Mouse (Mus musculus) limb, embryonic 14.5 days (tissue): ENCODE data around the gene Chil1. TPM values are rescaled to one million over a fixed set of nuclear protein-coding genes. Genes with fewer than 3 reads are reported as not detected.

Experiments used
- ATAC-seq: fragments of 200-750 bp; cut with Nextera tagmentation; 2 replicates; pipeline ENCODE4 v1.8.0; 2017; ENCODE audit warnings: low read depth, moderate number of reproducible peaks, moderate TSS enrichment; ENCODE audit not compliant: low FRiP score
- DNase-seq: peaks from one replicate; pipeline ENCODE4 v3.0.0-alpha.2; 2015; ENCODE audit warnings: low spot score
- H3K27ac ChIP-seq: fragments of 300-500 bp; sonication (generic); replicated peaks from 2 replicates; pipeline ENCODE4 v1.5.1; 2014; ENCODE audit warnings: low read depth, mild to moderate bottlenecking, low read length, moderate library complexity, mixed read lengths
- H3K27me3 ChIP-seq: fragments of 300-500 bp; sonication (generic); 2 replicates; pipeline ENCODE4 v1.6.1; 2014; ENCODE audit warnings: low read length, mixed read lengths; ENCODE audit not compliant: control insufficient read depth, insufficient read depth
- H3K36me3 ChIP-seq: fragments of 300-500 bp; sonication (generic); 2 replicates; pipeline ENCODE4 v1.6.1; 2014; ENCODE audit warnings: mild to moderate bottlenecking, low read length, moderate library complexity, mixed read lengths; ENCODE audit not compliant: control insufficient read depth, insufficient read depth
- H3K4me1 ChIP-seq: fragments of 300-500 bp; sonication (generic); 2 replicates; pipeline ENCODE4 v1.6.1; 2014; ENCODE audit warnings: antibody characterized with exemption, low read length, mixed read lengths; ENCODE audit not compliant: control insufficient read depth, insufficient read depth
- H3K4me2 ChIP-seq: fragments of 300-500 bp; sonication (generic); replicated peaks from 2 replicates; pipeline ENCODE4 v1.6.1; 2014; ENCODE audit warnings: low read depth, mild to moderate bottlenecking, low read length, moderate library complexity; ENCODE audit not compliant: severe bottlenecking
- H3K4me3 ChIP-seq: fragments of 300-500 bp; sonication (generic); replicated peaks from 2 replicates; pipeline ENCODE4 v1.5.1; 2014; ENCODE audit warnings: low read length
- H3K9ac ChIP-seq: fragments of 300-500 bp; sonication (generic); 2 replicates; pipeline ENCODE4 v1.6.1; 2014; ENCODE audit warnings: mild to moderate bottlenecking, low read depth, low read length, moderate library complexity; ENCODE audit not compliant: severe bottlenecking
- H3K9me3 ChIP-seq: fragments of 300-500 bp; sonication (generic); 2 replicates; pipeline ENCODE4 v1.6.1; 2016; ENCODE audit warnings: low read length; ENCODE audit not compliant: control insufficient read depth
- POLR2A ChIP-seq: fragments of 200-500 bp; IDR thresholded peaks from 2 replicates; pipeline ENCODE4 v1.8.0; 2012; ENCODE audit warnings: inconsistent platforms, mild to moderate bottlenecking, moderate library complexity, borderline replicate concordance; ENCODE audit not compliant: insufficient read depth, insufficient read length; ENCODE audit errors: extremely low read depth
- WGBS: fragments of 180-500 bp; shearing (Covaris S2); extraction: QIAGEN DNeasy Blood & Tissue Kit; methylation state at CpG from one replicate; pipeline ENCODE4 v1.1.7; 2014; 5-methylcytosine and 5-hydroxymethylcytosine counted together
- polyA plus RNA-seq, 2 experiments: library from polyadenylated mRNA; depleted of rRNA in 1 of 2; stranded (reverse) in 1 of 2; unstranded in 1 of 2; fragments of >200 nt; fragmentation: Nextera tagmentation in 1 of 2; extraction: Ambion mirVana in 1 of 2; gene quantifications; 2 replicates each; pipeline versions ENCODE4 v1.2.1 to v1.2.3; 2012 to 2014

The Chil1 gene
- polyA plus RNA-seq, 2 experiments = 12.3 to 16.3 TPM

- ATAC-seq (no peak), DNase-seq (no peak)
- Histone ChIP-seq H3K27ac (no peak overlapping the region), H3K4me1 (no peaks in the 10 kb centered on the region), H3K27me3 (no peaks in the 10 kb centered on the region), H3K9me3 (no peaks in the 10 kb centered on the region), H3K36me3 (no peaks in the 10 kb centered on the region), H3K9ac (no peak overlapping the region), H3K4me3 (no peak overlapping the region), H3K4me2 (no peak overlapping the region)
- 86% methylated on average over 12 of the region's 12 CpGs for WGBS
- no peak for TF ChIP-seq POLR2A
These were observed 42.8 kb downstream of the Chil1 start for GRCm38 (mm10) chr1:134224649-134225227.

- DNase-seq (no peak), ATAC-seq (no peak)
- Histone ChIP-seq H3K4me1 (no peaks in the 10 kb centered on the region), H3K9me3 (no peaks in the 10 kb centered on the region), H3K4me2 (no peak overlapping the region), H3K27ac (no peak overlapping the region), H3K36me3 (no peaks in the 10 kb centered on the region), H3K27me3 (no peaks in the 10 kb centered on the region), H3K4me3 (no peak overlapping the region), H3K9ac (no peak overlapping the region)
- TF ChIP-seq POLR2A = no peak
- WGBS = 89% methylated on average over 5 of the region's 5 CpGs
These were observed 43.4 kb downstream of the Chil1 start for GRCm38 (mm10) chr1:134225375-134225774.

GRCm38 (mm10) chr1:134226739-134227138 is 44.8 kb downstream of the Chil1 start:
- Histone ChIP-seq H3K4me1 (no peaks in the 10 kb centered on the region), H3K27ac (no peak overlapping the region), H3K4me2 (no peak overlapping the region), H3K9ac (no peak overlapping the region), H3K36me3 (no peaks in the 10 kb centered on the region), H3K9me3 (no peaks in the 10 kb centered on the region), H3K4me3 (no peak overlapping the region), H3K27me3 (no peaks in the 10 kb centered on the region)
- no peak for TF ChIP-seq POLR2A
- DNase-seq = no peak
- WGBS = 72% methylated on average over 8 of the region's 8 CpGs
- no peak for ATAC-seq

- peaks cover 6% of the 10 kb centered on the region; the same call in 1 of the 2 replicates for H3K4me1 ChIP-seq
- H3K9ac ChIP-seq = no peak overlapping the region
- DNase-seq (no peak), ATAC-seq (no peak)
- H3K4me2 ChIP-seq = no peak overlapping the region
- H3K4me3 ChIP-seq = no peak overlapping the region
- no peak overlapping the region for H3K27ac ChIP-seq
- H3K27me3 ChIP-seq = peaks cover 17% of the 10 kb centered on the region
- H3K36me3 ChIP-seq = no peaks in the 10 kb centered on the region
- H3K9me3 ChIP-seq = no peaks in the 10 kb centered on the region
- 73% methylated on average over 5 of the region's 5 CpGs for WGBS
- TF ChIP-seq POLR2A = no peak
These were observed 48.0 kb downstream of the Chil1 start for GRCm38 (mm10) chr1:134229806-134230575.

GRCm38 (mm10) chr1:134230638-134231228 is 48.8 kb downstream of the Chil1 start:
- H3K36me3 ChIP-seq = no peaks in the 10 kb centered on the region
- DNase-seq (no peak), ATAC-seq (no peak)
- peaks cover 24% of the 10 kb centered on the region for H3K27me3 ChIP-seq
- no peak overlapping the region for H3K4me3 ChIP-seq
- no peaks in the 10 kb centered on the region for H3K9me3 ChIP-seq
- no peak overlapping the region for H3K4me2 ChIP-seq
- WGBS = 79% methylated on average over 10 of the region's 10 CpGs
- H3K4me1 ChIP-seq = peaks cover 10% of the 10 kb centered on the region; the same call in 1 of the 2 replicates
- H3K27ac ChIP-seq = no peak overlapping the region
- no peak for TF ChIP-seq POLR2A
- no peak overlapping the region for H3K9ac ChIP-seq
